Mouse (Mus musculus) CH12.LX (cell line): ENCODE measurements around the gene Ndst4. TPM values are rescaled to one million over a fixed set of nuclear protein-coding genes. Genes with fewer than 3 reads are reported as not detected.

ENCODE experiments used
- DNase-seq: peaks from one replicate; pipeline ENCODE4 v3.0.0-alpha.2; 2013; ENCODE audit errors: extremely low read depth
- H3K27ac ChIP-seq: 2 replicates; pipeline ENCODE4 v1.5.1; 2012; ENCODE audit warnings: low read depth, mild to moderate bottlenecking, control low read depth, moderate library complexity; ENCODE audit not compliant: insufficient read depth
- H3K27me3 ChIP-seq: replicated peaks from 2 replicates; pipeline ENCODE3; 2012; ENCODE audit warnings: inconsistent platforms
- H3K36me3 ChIP-seq, 2 experiments: replicated peaks in 1 of 2; 2 replicates each; pipeline versions ENCODE3 to v1.6.1; 2012; ENCODE audit warnings: inconsistent platforms in 1 of 2, low read length in 1 of 2, mild to moderate bottlenecking in 1 of 2, mixed read lengths in 1 of 2, moderate library complexity in 1 of 2; ENCODE audit not compliant: control insufficient read depth in 1 of 2, insufficient read depth in 1 of 2
- H3K4me1 ChIP-seq, 2 experiments: 2 replicates each; pipeline ENCODE4 v1.6.1; 2012; ENCODE audit warnings: inconsistent platforms in 1 of 2, moderate library complexity in 1 of 2; ENCODE audit not compliant: insufficient read depth in 2 of 2, control insufficient read depth in 1 of 2
- H3K4me2 ChIP-seq: 2 replicates; pipeline ENCODE4 v1.6.1; 2012; ENCODE audit warnings: low read depth, mild to moderate bottlenecking, control low read depth; ENCODE audit not compliant: poor library complexity, insufficient read depth, severe bottlenecking
- H3K4me3 ChIP-seq, 3 experiments: fragments of 150-350 bp in 1 of 3; sonication (generic) in 1 of 3; replicated peaks in 1 of 3; 2 replicates each; pipeline versions ENCODE3 to v1.5.1; 2011 to 2012; ENCODE audit warnings: low read depth in 2 of 3, low read length in 2 of 3, mild to moderate bottlenecking in 2 of 3, moderate library complexity in 2 of 3, control low read depth in 1 of 3, improper control_type of control experiment in 1 of 3, inconsistent platforms in 1 of 3, mixed read lengths in 1 of 3; ENCODE audit not compliant: poor library complexity in 1 of 3
- H3K79me2 ChIP-seq: replicated peaks from 2 replicates; pipeline ENCODE4 v1.6.1; 2012; ENCODE audit warnings: mild to moderate bottlenecking, moderate library complexity; ENCODE audit not compliant: control insufficient read depth, poor library complexity, insufficient read depth, severe bottlenecking; ENCODE audit errors: extremely low read depth
- H3K9ac ChIP-seq: 2 replicates; pipeline ENCODE4 v1.6.1; 2012; ENCODE audit warnings: low read depth, mild to moderate bottlenecking, control low read depth, moderate library complexity; ENCODE audit not compliant: insufficient read depth
- H3K9me3 ChIP-seq: replicated peaks from 2 replicates; pipeline ENCODE3; 2012; ENCODE audit warnings: low read length, inconsistent platforms, mixed read lengths
- ELF1 ChIP-seq: IDR thresholded peaks from 2 replicates; pipeline ENCODE4 v1.6.1; 2014; ENCODE audit warnings: low read depth, mild to moderate bottlenecking, inconsistent platforms, low read length, improper control_type of control experiment
- EP300 ChIP-seq: IDR thresholded peaks from 2 replicates; pipeline ENCODE4 v1.6.1; 2011; ENCODE audit warnings: low read length, improper control_type of control experiment
- ETS1 ChIP-seq: conservative IDR thresholded peaks from 2 replicates; pipeline ENCODE4 v1.6.1; 2012; ENCODE audit warnings: low read depth, mild to moderate bottlenecking, inconsistent platforms, low read length, improper control_type of control experiment, moderate library complexity
- GABPA ChIP-seq: IDR thresholded peaks from 2 replicates; pipeline ENCODE4 v1.6.1; 2012; ENCODE audit warnings: low read depth, low read length, improper control_type of control experiment, inconsistent platforms; ENCODE audit not compliant: insufficient replicate concordance
- IRF4 ChIP-seq: IDR thresholded peaks from 2 replicates; pipeline ENCODE4 v1.6.1; 2014; ENCODE audit warnings: low read depth, mild to moderate bottlenecking, inconsistent platforms, low read length, improper control_type of control experiment
- JUN ChIP-seq: IDR thresholded peaks from 2 replicates; pipeline ENCODE4 v1.6.1; 2011; ENCODE audit warnings: low read depth, mild to moderate bottlenecking, low read length, improper control_type of control experiment, moderate library complexity; ENCODE audit not compliant: insufficient read depth
- JUND ChIP-seq: conservative IDR thresholded peaks from 2 replicates; pipeline ENCODE4 v1.6.1; 2011; ENCODE audit warnings: low read depth, low read length, improper control_type of control experiment
- MAZ ChIP-seq: IDR thresholded peaks from 2 replicates; pipeline ENCODE4 v1.6.1; 2012; ENCODE audit warnings: low read depth, mild to moderate bottlenecking, inconsistent platforms, low read length, improper control_type of control experiment, moderate library complexity
- MEF2A ChIP-seq: IDR thresholded peaks from 2 replicates; pipeline ENCODE4 v1.6.1; 2014; ENCODE audit warnings: low read depth, mild to moderate bottlenecking, inconsistent platforms, low read length, improper control_type of control experiment, borderline replicate concordance
- MXI1 ChIP-seq: IDR thresholded peaks from 2 replicates; pipeline ENCODE4 v1.6.1; 2011; ENCODE audit warnings: mild to moderate bottlenecking, low read depth, low read length, improper control_type of control experiment
- MYC ChIP-seq: IDR thresholded peaks from 2 replicates; pipeline ENCODE4 v1.6.1; 2011; ENCODE audit warnings: low read depth, mild to moderate bottlenecking, improper control_type of control experiment, low read length
- POLR2A ChIP-seq: IDR thresholded peaks from 2 replicates; pipeline ENCODE4 v1.6.1; 2011; ENCODE audit warnings: low read depth, mild to moderate bottlenecking, improper control_type of control experiment, low read length
- RCOR1 ChIP-seq: conservative IDR thresholded peaks from 2 replicates; pipeline ENCODE4 v1.6.1; 2012; ENCODE audit warnings: low read depth, mild to moderate bottlenecking, inconsistent platforms, low read length, improper control_type of control experiment
- SMC3 ChIP-seq: IDR thresholded peaks from 2 replicates; pipeline ENCODE4 v1.6.1; 2011; ENCODE audit warnings: low read depth, low read length, improper control_type of control experiment
- TCF12 ChIP-seq: IDR thresholded peaks from 2 replicates; pipeline ENCODE4 v1.6.1; 2014; ENCODE audit warnings: low read depth, mild to moderate bottlenecking, inconsistent platforms, low read length, improper control_type of control experiment
- USF1 ChIP-seq: IDR thresholded peaks from 2 replicates; pipeline ENCODE4 v1.6.1; 2014; ENCODE audit warnings: low read depth, mild to moderate bottlenecking, inconsistent platforms, low read length, improper control_type of control experiment
- USF2 ChIP-seq: conservative IDR thresholded peaks from 2 replicates; pipeline ENCODE4 v1.6.1; 2011; ENCODE audit warnings: low read depth, low read length, improper control_type of control experiment
- ZC3H11A ChIP-seq: IDR thresholded peaks from 2 replicates; pipeline ENCODE4 v1.6.1; 2012; ENCODE audit warnings: low read depth, mild to moderate bottlenecking, inconsistent platforms, low read length, improper control_type of control experiment
- dilution Hi-C: fragments of 300-500 bp; cut with MboI; formaldehyde crosslinking; loops from 2 replicates; pipeline ENCODE4 v1.14.3; 2020; ENCODE audit warnings: low sequenced_read_pairs; ENCODE audit not compliant: extremely low pct_unique_long_range_greater_than_20kb, extremely low pct_ligation_motif_present
- in situ Hi-C: fragments of 300-500 bp; cut with MboI; formaldehyde crosslinking; loops from 3 replicates; pipeline ENCODE4 v1.14.3; 2019; ENCODE audit warnings: low sequenced_read_pairs, low pct_ligation_motif_present, low pct_unique_long_range_greater_than_20kb, mixed read lengths
- polyA plus RNA-seq: library from polyadenylated mRNA; unstranded; fragments of >175 nt; gene quantifications from 2 replicates; pipeline ENCODE4 v1.2.1, GENCODE M21; 2012; ENCODE audit warnings: low read depth; ENCODE audit not compliant: insufficient read length
- total RNA-seq, 2 experiments: library from RNA; depleted of rRNA; stranded (reverse); fragments of 300-350 nt in 1 of 2; fragments of >200 nt in 1 of 2; gene quantifications; 2 replicates each; pipeline ENCODE4 v1.2.3; 2012 to 2014

The Ndst4 gene
- total RNA-seq (2012; rRNA removed) (not detected in 2 replicates), total RNA-seq (2014; rRNA removed) (not detected in 2 replicates), polyA plus RNA-seq (not detected in 2 replicates)

- Histone ChIP-seq H3K9me3 (peaks cover 22% of the 10 kb centered on the region), H3K9ac (no peak within 1 kb of the TSS), H3K27me3 (no peaks in the 10 kb centered on the region), H3K27ac (no peak within 1 kb of the TSS), H3K4me3 (no peak within 1 kb of the TSS), H3K4me1 (no peaks in the 10 kb centered on the region), H3K36me3 (no peaks in the 10 kb centered on the region), H3K79me2 (no peaks in the 10 kb centered on the region), H3K4me2 (no peak within 1 kb of the TSS)
- no peak for DNase-seq
- TF ChIP-seq JUN, result no peak
- no peak for TF ChIP-seq ELF1
- TF ChIP-seq ZC3H11A, result no peak
- no peak for TF ChIP-seq IRF4
- no peak for TF ChIP-seq TCF12
- no peak for TF ChIP-seq POLR2A
- TF ChIP-seq GABPA, result no peak
- no peak for TF ChIP-seq EP300
- no peak for TF ChIP-seq MXI1
- dilution Hi-C loops, result no loop called here
- in situ Hi-C loops, result no loop called here
These were observed at the start of gene Ndst4 for GRCm38 (mm10) chr3:125403601-125404396. Gene Ndst4 (plus strand): TSS chr3:125404076.

- H3K4me2 ChIP-seq, result no peak overlapping the region
- H3K27ac ChIP-seq, result no peak overlapping the region
- TF ChIP-seq ETS1, result no peak
- TF ChIP-seq JUND, result no peak
- no peak for TF ChIP-seq MAZ
- no peak for TF ChIP-seq RCOR1
- no peak for TF ChIP-seq TCF12
- TF ChIP-seq USF1, result no peak
- no peak for TF ChIP-seq USF2
- TF ChIP-seq MEF2A, result no peak
- TF ChIP-seq POLR2A, result no peak
- TF ChIP-seq SMC3, result no peak
- TF ChIP-seq ELF1, result no peak
- no peak for TF ChIP-seq MYC
- TF ChIP-seq MXI1, result no peak
- DNase-seq, result no peak
- dilution Hi-C loops, result no loop called here
- H3K27me3 ChIP-seq, result no peaks in the 10 kb centered on the region
- H3K36me3 ChIP-seq, result no peaks in the 10 kb centered on the region
- no peaks in the 10 kb centered on the region for H3K4me1 ChIP-seq
- no peaks in the 10 kb centered on the region for H3K79me2 ChIP-seq
- peaks cover 6% of the 10 kb centered on the region for H3K9me3 ChIP-seq
- H3K4me3 ChIP-seq, result no peak overlapping the region
- in situ Hi-C loops, result no loop called here
- H3K9ac ChIP-seq, result no peak overlapping the region
These were observed 6.4 kb upstream of the Ndst4 start for GRCm38 (mm10) chr3:125397443-125397842.
